Mouse (Mus musculus) embryonic facial prominence, embryonic 12.5 days (tissue): Measurements from ENCODE around the gene Mt2. TPM values are rescaled to one million over a fixed set of nuclear protein-coding genes. Genes with fewer than 3 reads are reported as not detected.
A peak's percentile ranks its signal among the peaks of the same experiment; 100 is the strongest.

Experiments
- ATAC-seq: fragments of 200-750 bp; cut with Nextera tagmentation; 2 replicates; pipeline ENCODE4 v1.8.0; 2017; ENCODE audit not compliant: insufficient number of reproducible peaks, insufficient read depth, low FRiP score, low TSS enrichment
- H3K27ac ChIP-seq: fragments of 300-500 bp; sonication (generic); 2 replicates; pipeline ENCODE4 v1.5.1; 2016; ENCODE audit warnings: mild to moderate bottlenecking
- H3K27me3 ChIP-seq: fragments of 300-500 bp; sonication (generic); 2 replicates; pipeline ENCODE4 v1.6.1; 2016; ENCODE audit warnings: mild to moderate bottlenecking, moderate library complexity
- H3K36me3 ChIP-seq: fragments of 300-500 bp; sonication (generic); 2 replicates; pipeline ENCODE4 v1.6.1; 2016; ENCODE audit warnings: mild to moderate bottlenecking
- H3K4me1 ChIP-seq: fragments of 300-500 bp; sonication (generic); 2 replicates; pipeline ENCODE4 v1.6.1; 2016
- H3K4me2 ChIP-seq: fragments of 300-500 bp; sonication (generic); replicated peaks from 2 replicates; pipeline ENCODE4 v1.6.1; 2016; ENCODE audit warnings: mild to moderate bottlenecking, moderate library complexity
- H3K4me3 ChIP-seq: fragments of 300-500 bp; sonication (generic); 2 replicates; pipeline ENCODE4 v1.5.1; 2016; ENCODE audit warnings: mild to moderate bottlenecking
- H3K9ac ChIP-seq: fragments of 300-500 bp; sonication (generic); 2 replicates; pipeline ENCODE4 v1.6.1; 2016; ENCODE audit warnings: mild to moderate bottlenecking, moderate library complexity
- H3K9me3 ChIP-seq: fragments of 300-500 bp; sonication (generic); 2 replicates; pipeline ENCODE4 v1.6.1; 2016; ENCODE audit warnings: mild to moderate bottlenecking, moderate library complexity
- WGBS: fragments of 180-500 bp; shearing (Covaris S2); methylation state at CpG from one replicate; pipeline ENCODE4 v1.1.7; 2016; 5-methylcytosine and 5-hydroxymethylcytosine counted together
- polyA plus RNA-seq: library from polyadenylated mRNA; unstranded; fragments of >200 nt; fragmentation: Nextera tagmentation; extraction: Ambion mirVana; gene quantifications from 2 replicates; pipeline ENCODE4 v1.2.1, GENCODE M21; 2016

The Mt2 gene
- polyA plus RNA-seq, 1 experiment from 2014 or later: 37.7 TPM

DNA sequence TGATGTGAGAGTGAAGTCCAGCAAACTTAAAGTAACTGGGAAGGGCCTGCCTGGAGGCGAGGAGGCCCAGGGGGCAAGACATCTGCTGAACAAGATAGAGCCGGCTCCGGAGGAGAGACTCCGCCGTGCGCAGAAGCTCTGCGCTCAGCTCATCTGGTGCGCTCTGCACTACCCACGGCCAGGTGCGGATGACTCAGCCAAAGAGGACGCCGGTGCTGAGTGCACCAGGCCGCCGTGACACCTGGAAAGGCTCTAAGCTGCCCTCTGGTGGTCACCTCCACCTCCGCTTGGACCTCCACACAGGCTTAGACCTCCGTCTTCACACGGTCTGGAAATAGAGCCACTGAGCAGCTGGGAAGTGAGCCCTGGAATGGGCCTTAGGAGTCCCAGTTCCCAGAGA lies 14.1 kb downstream of the Mt2 start:
- Histone ChIP-seq H3K27me3 (peaks cover 60% of the 10 kb centered on the region), H3K4me1 (peaks cover 26% of the 10 kb centered on the region), H3K4me2 (peak overlapping the region; percentile 30), H3K36me3 (no peaks in the 10 kb centered on the region), H3K9me3 (no peaks in the 10 kb centered on the region), H3K4me3 (no peak overlapping the region), H3K9ac (no peak overlapping the region), H3K27ac (no peak overlapping the region)
- ATAC-seq: peak; percentile 38; the same call in 1 of the 2 replicates
- 2% methylated on average over 17 of the region's 17 CpGs for WGBS

DNA sequence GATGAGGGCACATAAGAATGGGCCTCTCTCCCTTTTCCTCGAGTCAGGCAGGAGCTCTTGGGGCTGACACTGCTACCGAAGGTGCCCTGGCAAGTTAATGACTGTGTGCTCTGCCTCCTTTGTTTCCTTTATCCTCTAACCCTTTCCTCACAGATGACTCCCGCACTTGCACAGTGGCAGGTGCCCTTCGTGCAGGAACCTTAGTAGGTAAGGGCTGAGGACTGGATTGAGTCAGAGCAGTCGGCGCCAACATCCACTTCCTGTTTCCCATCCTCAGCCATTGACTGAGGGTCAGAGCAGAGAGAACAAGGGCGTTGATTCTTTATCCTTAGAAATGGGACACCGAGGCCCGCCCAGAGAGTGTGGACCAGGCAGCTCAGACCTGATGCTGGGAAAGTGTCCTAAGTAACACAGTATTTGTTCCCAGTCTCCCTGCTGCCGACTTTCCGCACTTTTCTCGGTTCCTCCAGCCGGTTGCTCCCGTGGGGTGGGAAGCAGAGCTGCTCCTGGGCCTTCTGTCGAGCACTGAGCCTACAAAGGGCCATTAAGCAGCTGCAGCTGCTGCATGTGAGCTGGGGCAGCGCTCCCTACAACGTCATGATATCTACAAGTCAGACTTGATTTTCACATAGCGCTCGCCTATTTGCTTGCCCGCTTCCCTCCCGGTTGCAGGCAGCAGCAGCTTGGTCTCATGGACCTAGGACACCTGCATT lies 15.0 kb downstream of the Mt2 start:
- WGBS: 22% methylated on average over 21 of the region's 21 CpGs
- H3K9me3 ChIP-seq: no peaks in the 10 kb centered on the region
- H3K4me1 ChIP-seq: peaks cover 26% of the 10 kb centered on the region
- H3K4me3 ChIP-seq: no peak overlapping the region
- no peaks in the 10 kb centered on the region for H3K36me3 ChIP-seq
- no peak for ATAC-seq
- no peak overlapping the region for H3K4me2 ChIP-seq
- peaks cover 51% of the 10 kb centered on the region for H3K27me3 ChIP-seq
- H3K9ac ChIP-seq: no peak overlapping the region
- H3K27ac ChIP-seq: no peak overlapping the region

DNA sequence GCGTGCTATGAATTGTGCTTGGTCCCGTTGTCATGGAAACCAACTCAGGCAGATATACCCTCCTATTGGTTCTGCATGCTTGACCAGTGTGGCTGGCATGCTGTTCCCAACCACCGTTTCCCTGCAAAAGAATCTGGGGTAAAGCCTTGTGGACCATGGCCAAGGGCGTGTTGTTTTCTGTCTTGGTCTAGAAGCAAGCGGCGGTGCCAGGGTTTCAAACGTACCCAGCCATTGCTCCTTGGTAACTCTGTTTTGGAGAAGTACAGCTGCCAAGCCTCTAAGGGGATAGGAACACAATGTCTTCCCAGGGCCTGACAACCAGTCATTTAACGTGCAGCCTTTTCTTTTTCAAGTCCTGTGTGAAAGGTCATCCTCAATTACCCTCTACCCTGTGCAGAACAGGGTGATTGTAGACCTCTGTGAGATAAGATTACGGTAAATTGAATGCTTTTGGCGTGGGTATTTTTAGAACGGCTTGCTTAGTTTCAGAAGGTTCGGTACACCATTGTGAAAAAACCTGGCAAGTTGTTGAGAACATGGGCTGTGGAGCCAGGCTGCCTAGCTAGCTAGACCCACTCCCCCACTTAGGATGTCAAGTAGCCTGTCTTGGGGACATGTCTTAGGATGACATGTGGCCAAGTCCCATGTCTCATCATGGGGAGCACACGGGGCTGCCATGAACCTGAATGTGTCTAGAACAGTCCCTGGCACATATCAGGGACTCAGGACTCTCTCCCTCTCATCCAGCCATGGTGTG lies 17.0 kb downstream of the Mt2 start:
- H3K27me3 ChIP-seq: peaks cover 31% of the 10 kb centered on the region
- H3K4me3 ChIP-seq: no peak overlapping the region
- WGBS: 65% methylated on average over 13 of the region's 13 CpGs
- H3K4me1 ChIP-seq: peaks cover 20% of the 10 kb centered on the region
- H3K9me3 ChIP-seq: no peaks in the 10 kb centered on the region
- H3K36me3 ChIP-seq: no peaks in the 10 kb centered on the region
- H3K27ac ChIP-seq: no peak overlapping the region
- no peak overlapping the region for H3K9ac ChIP-seq
- no peak overlapping the region for H3K4me2 ChIP-seq
- no peak for ATAC-seq

DNA sequence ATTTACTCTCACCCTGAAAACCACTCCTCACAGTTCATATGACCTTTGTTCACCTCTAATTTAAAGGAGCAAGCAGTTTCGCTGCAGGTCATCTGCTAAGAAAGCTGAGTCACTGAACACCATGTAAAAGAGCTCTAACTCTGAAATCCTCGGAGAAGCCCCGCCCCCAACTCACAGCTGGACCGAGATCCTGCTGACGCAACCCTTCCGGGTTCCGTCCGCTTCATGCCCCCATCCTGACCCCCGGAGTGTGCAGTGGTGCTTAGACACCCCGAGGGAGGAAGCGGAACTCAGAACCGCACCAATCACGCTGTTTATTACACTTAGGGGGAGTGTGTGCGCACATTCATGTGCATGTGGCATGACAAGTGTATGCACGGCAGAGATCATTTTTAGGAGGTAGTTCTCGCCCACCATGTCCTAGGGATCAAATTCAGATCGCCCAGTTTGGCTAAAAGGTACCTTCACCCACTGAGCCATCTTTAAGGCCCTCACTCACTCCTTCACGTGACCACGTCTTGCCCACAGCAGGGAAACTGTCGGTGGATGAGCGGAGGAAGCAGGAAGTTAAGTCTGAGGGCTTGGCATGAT lies 18.7 kb downstream of the Mt2 start:
- Histone ChIP-seq H3K4me2 (peak overlapping the region; percentile 51), H3K4me1 (peaks cover 20% of the 10 kb centered on the region), H3K9ac (0 out of 2 replicates have a peak overlapping the region, but pooled peaks have one; percentile 19), H3K36me3 (no peaks in the 10 kb centered on the region), H3K4me3 (peak overlapping the region; percentile 31), H3K27ac (no peak overlapping the region), H3K27me3 (peaks cover 17% of the 10 kb centered on the region), H3K9me3 (no peaks in the 10 kb centered on the region)
- ATAC-seq: no peak
- WGBS: 23% methylated on average over 21 of the region's 21 CpGs

DNA sequence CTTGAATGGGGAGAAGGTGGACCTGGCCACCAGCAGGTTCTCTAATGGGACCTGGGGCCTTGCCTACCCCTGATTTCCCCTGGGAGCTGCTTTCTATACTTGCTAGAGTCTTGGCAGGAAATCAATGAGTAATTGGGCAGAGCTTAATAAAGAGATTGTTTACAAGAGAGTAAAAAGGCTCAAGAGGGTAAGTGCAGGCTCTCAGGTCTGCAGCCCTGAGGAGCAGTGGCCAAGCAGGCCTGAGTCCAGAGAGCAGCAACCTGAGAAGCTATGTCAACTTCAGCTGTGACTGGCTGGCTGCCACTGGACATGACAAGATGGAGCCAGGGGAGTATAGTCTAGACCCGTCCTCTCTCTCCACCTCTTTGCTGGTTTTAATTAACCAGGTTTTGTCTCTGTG lies 20.5 kb downstream of the Mt2 start:
- Histone ChIP-seq H3K9ac (no peak overlapping the region), H3K36me3 (no peaks in the 10 kb centered on the region), H3K4me3 (no peak overlapping the region), H3K4me1 (peaks cover 8% of the 10 kb centered on the region; the same call in 1 of the 2 replicates), H3K9me3 (no peaks in the 10 kb centered on the region), H3K27me3 (no peaks in the 10 kb centered on the region), H3K27ac (no peak overlapping the region), H3K4me2 (no peak overlapping the region)
- WGBS: 27% methylated on average over 1 of the region's 1 CpGs
- ATAC-seq: no peak

DNA sequence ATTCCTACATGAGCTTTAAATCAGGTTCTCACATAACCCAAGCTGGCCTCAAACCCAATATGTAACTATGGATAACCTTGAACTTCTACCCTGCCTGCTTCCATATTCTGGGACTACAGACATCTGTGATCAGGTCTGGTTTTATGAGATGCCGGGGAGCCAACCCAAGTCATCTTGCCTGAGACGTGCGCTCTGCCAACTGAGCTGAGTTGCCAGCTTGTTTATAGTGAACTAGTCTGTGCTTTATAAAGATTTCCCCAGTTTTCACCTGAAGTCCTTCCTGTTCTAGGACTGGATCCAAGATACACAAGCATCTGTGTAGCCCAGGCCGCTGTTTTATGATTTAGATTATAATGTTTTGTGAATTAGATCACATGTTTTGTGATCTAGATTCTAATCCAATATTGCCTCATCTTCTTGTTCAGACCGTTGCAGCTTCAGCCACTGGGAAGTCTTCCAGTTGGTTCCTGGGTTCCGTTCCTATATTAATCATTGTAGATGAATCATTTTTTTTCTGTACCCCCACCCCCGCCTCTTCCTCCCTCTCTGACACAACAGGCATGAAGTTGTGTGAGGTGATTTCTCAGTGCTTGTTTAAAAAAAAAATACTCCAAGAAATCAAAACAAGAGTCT lies 22.2 kb downstream of the Mt2 start:
- Histone ChIP-seq H3K4me3 (no peak overlapping the region), H3K4me1 (peaks cover 8% of the 10 kb centered on the region; the same call in 1 of the 2 replicates), H3K27me3 (no peaks in the 10 kb centered on the region), H3K9ac (no peak overlapping the region), H3K4me2 (no peak overlapping the region), H3K9me3 (no peaks in the 10 kb centered on the region), H3K27ac (no peak overlapping the region), H3K36me3 (no peaks in the 10 kb centered on the region)
- WGBS: 91% methylated on average over 7 of the region's 7 CpGs
- ATAC-seq: no peak

DNA sequence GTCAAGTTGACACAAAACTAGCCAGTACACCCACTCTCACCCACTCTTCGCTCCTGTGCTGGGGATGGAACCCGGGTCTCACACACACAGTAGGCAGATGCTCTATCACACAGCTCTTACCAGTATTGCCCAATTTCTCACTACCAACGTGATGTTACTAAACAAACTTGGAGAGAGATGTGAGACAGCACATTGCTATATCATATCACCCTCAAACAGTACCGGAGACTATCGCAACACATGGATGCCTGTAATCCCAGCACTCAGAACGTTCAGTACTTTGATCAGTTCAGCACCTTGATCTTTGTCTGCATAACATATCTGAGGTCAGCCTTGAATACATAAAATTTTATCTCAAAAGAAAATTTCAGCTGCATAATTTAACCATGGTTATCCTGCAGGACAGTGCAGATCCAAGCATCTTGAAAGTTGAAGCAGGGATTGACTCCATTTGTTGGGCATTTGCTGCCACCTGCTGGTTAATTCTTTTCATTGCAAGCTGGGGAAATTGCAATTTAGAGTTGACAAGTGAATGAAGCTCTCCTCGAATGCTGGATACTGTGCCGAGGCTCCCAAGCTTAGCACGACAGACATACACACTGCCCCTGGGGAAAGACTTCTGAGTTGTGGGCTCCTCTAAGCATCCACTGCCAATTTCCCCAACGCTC lies 26.9 kb downstream of the Mt2 start:
- H3K9me3 ChIP-seq: no peaks in the 10 kb centered on the region
- WGBS: 46% methylated on average over 10 of the region's 10 CpGs
- no peaks in the 10 kb centered on the region for H3K36me3 ChIP-seq
- ATAC-seq: no peak
- 0 out of 2 replicates have a peak overlapping the region, but pooled peaks have one; percentile 21 for H3K4me2 ChIP-seq
- no peak overlapping the region for H3K27ac ChIP-seq
- peaks cover 2% of the 10 kb centered on the region; the same call in 1 of the 2 replicates for H3K27me3 ChIP-seq
- no peak overlapping the region for H3K4me3 ChIP-seq
- H3K9ac ChIP-seq: no peak overlapping the region
- no peaks in the 10 kb centered on the region; the same call in 1 of the 2 replicates for H3K4me1 ChIP-seq

DNA sequence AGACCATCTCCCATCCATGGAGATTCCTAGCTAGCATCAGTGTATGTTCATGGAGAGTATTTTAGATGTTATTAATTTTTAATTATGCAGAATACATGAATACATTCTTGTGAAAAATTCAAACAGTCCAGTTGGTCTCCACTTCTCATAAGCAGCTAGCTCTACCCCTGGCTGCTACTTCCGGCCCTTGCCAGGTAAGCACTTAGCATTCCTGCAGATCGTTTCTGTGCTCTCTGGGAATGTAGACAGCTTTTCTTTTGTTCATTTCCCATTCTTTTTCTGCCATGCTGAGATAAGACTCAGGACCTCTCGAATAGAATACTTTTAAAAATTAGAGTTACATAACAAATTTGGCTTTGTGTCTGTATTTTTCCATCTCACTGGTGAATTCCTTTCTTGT lies 31.6 kb downstream of the Mt2 start:
- Histone ChIP-seq H3K27ac (no peak overlapping the region), H3K4me1 (peaks cover 6% of the 10 kb centered on the region; the same call in 1 of the 2 replicates), H3K36me3 (no peaks in the 10 kb centered on the region), H3K27me3 (peaks cover 2% of the 10 kb centered on the region; the same call in 1 of the 2 replicates), H3K4me2 (no peak overlapping the region), H3K9ac (no peak overlapping the region), H3K9me3 (no peaks in the 10 kb centered on the region), H3K4me3 (no peak overlapping the region)
- no peak for ATAC-seq
- 73% methylated on average over 3 of the region's 3 CpGs for WGBS

DNA sequence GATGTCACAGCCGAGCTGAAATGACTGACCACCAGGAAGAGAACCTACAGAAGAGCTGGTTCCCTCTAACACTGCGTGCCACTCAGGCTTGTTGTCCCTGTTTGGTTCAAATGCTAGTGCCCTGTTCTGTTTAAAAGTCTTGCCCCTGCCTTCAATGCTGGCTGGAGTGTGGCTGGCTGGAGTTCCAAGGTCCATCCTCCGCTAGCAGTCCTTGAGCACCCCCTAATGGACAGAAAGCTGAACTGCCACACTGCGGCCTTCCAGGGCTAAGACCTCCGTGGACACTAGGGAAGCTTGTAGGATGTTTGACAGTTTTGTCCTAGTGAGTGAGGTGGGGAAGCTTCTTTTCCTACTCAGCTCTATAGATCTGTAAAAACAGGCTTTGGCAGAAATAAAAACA lies 33.3 kb downstream of the Mt2 start:
- no peak overlapping the region for H3K4me2 ChIP-seq
- WGBS: 14% methylated on average over 5 of the region's 5 CpGs
- H3K9ac ChIP-seq: no peak overlapping the region
- no peak overlapping the region for H3K27ac ChIP-seq
- H3K36me3 ChIP-seq: no peaks in the 10 kb centered on the region
- H3K9me3 ChIP-seq: no peaks in the 10 kb centered on the region
- no peak overlapping the region for H3K4me3 ChIP-seq
- ATAC-seq: no peak
- peaks cover 2% of the 10 kb centered on the region; the same call in 1 of the 2 replicates for H3K27me3 ChIP-seq
- peaks cover 6% of the 10 kb centered on the region; the same call in 1 of the 2 replicates for H3K4me1 ChIP-seq

DNA sequence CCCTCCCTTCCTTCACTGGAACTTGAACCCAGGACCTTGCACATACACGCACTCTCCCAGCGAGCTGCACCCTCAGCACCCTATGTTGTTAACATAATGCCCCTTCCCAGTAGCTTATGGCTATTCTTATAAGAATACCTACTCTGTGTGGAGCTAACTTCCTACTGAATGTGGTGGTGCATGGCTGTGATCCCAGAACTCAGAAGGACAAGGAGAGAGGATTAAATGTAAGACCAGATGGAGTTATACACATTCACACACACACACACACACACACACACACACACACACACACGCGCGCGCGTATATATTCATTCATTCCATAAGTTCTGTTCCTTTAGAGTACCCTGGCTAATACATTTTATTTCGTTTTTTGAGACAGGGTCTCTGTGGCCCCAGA lies 33.8 kb downstream of the Mt2 start:
- Histone ChIP-seq H3K9ac (no peak overlapping the region), H3K9me3 (no peaks in the 10 kb centered on the region), H3K4me2 (no peak overlapping the region), H3K4me3 (no peak overlapping the region), H3K27me3 (peaks cover 2% of the 10 kb centered on the region; the same call in 1 of the 2 replicates), H3K27ac (no peak overlapping the region), H3K36me3 (no peaks in the 10 kb centered on the region), H3K4me1 (peaks cover 6% of the 10 kb centered on the region; the same call in 1 of the 2 replicates)
- ATAC-seq: no peak
- WGBS: 73% methylated on average over 8 of the region's 8 CpGs

DNA sequence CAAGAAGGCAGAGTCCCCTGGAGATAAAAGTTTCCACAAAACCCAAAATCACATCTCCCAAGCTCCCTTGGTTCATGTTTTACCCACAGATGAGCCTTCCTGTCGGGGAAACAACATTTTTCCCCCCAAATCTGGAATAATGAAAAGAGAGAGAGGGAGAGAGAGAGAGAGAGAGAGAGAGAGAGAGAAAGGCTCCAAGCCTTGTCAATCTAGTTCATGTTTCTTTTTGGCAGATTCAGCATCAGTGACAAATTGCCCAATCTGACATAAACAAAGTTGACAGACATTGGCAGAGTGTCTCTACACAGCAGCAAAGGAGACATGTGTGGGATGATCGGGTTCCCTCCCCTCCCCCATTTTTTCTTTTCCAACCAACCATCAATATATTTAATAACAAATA lies 35.0 kb downstream of the Mt2 start:
- Histone ChIP-seq H3K4me1 (peaks cover 6% of the 10 kb centered on the region; the same call in 1 of the 2 replicates), H3K36me3 (no peaks in the 10 kb centered on the region), H3K4me2 (no peak overlapping the region), H3K9me3 (no peaks in the 10 kb centered on the region), H3K9ac (no peak overlapping the region), H3K27me3 (peaks cover 2% of the 10 kb centered on the region; the same call in 1 of the 2 replicates), H3K4me3 (no peak overlapping the region), H3K27ac (no peak overlapping the region)
- ATAC-seq: no peak
- 53% methylated on average over 2 of the region's 2 CpGs for WGBS
